Mouse (Mus musculus) embryonic fibroblast, embryonic 13.5 days (primary cell): ENCODE results near the gene Dhx33. TPM values are rescaled to one million over a fixed set of nuclear protein-coding genes. Genes with fewer than 3 reads are reported as not detected.

Source experiments
- H3K27ac ChIP-seq: 2 replicates; pipeline ENCODE4 v1.5.1; 2012; ENCODE audit warnings: low read length, control low read depth, inconsistent platforms; ENCODE audit not compliant: insufficient read depth
- H3K4me1 ChIP-seq: 2 replicates; pipeline ENCODE4 v1.6.1; 2011; ENCODE audit warnings: low read length; ENCODE audit not compliant: control insufficient read depth, insufficient read depth
- H3K4me3 ChIP-seq: 2 replicates; pipeline ENCODE4 v1.5.1; 2011; ENCODE audit warnings: mild to moderate bottlenecking, control low read depth, low read length; ENCODE audit not compliant: insufficient read depth
- CTCF ChIP-seq: IDR thresholded peaks from 2 replicates; pipeline ENCODE4 v1.5.1; 2011; ENCODE audit warnings: mild to moderate bottlenecking, control low read depth, low read length, moderate library complexity, borderline replicate concordance; ENCODE audit not compliant: insufficient read depth
- POLR2A ChIP-seq: IDR thresholded peaks from 2 replicates; pipeline ENCODE4 v1.6.1; 2011; ENCODE audit warnings: low read depth, mild to moderate bottlenecking, control low read depth, low read length, moderate library complexity
- polyA plus RNA-seq: library from polyadenylated mRNA; stranded (reverse); fragments of >200 nt; gene quantifications from 2 replicates; pipeline ENCODE4 v1.2.4, GENCODE M21; 2011; ENCODE audit warnings: low read depth; ENCODE audit not compliant: missing spikeins, insufficient read length

The Dhx33 gene
- polyA plus RNA-seq, 1 experiment = 38.4 TPM

- Histone ChIP-seq H3K4me1 (no peaks in the 10 kb centered on the region), H3K4me3 (no peak overlapping the region), H3K27ac (no peak overlapping the region)
- TF ChIP-seq CTCF (no peak), POLR2A (no peak)
Measured at GRCm38 (mm10) chr11:70942596-70942995, 61.6 kb downstream of the Dhx33 start.

GRCm38 (mm10) chr11:70935316-70935715 lies 68.9 kb downstream of the Dhx33 start:
- H3K4me1 ChIP-seq = no peaks in the 10 kb centered on the region
- no peak overlapping the region for H3K27ac ChIP-seq
- no peak overlapping the region for H3K4me3 ChIP-seq
- TF ChIP-seq CTCF (no peak), POLR2A (no peak)

Other genes with a start within 250 kb of the Dhx33 start
- 1.5 and 2.5 TPM in 2 replicates for gene Zfp3, start 240.2 kb downstream of the Dhx33 start, polyA plus RNA-seq
- gene Scimp, start 191.9 kb downstream of the Dhx33 start, polyA plus RNA-seq = not detected in 2 replicates
- 54.8 and 57.8 TPM in 2 replicates for gene Rabep1, start 159.7 kb downstream of the Dhx33 start, polyA plus RNA-seq
- gene Nup88, start 34.5 kb downstream of the Dhx33 start, polyA plus RNA-seq = 92.8 and 113 TPM in 2 replicates
- 21.1 and 22.1 TPM in 2 replicates for gene Rpain, start 34.2 kb downstream of the Dhx33 start, polyA plus RNA-seq
- gene C1qbp, start 21.4 kb downstream of the Dhx33 start, polyA plus RNA-seq = 163 and 168 TPM in 2 replicates
- gene Mis12, start 15.2 kb upstream of the Dhx33 start, polyA plus RNA-seq = 33.1 and 35.2 TPM in 2 replicates
- 68.2 and 74.5 TPM in 2 replicates for gene Derl2, start 15.4 kb upstream of the Dhx33 start, polyA plus RNA-seq
- 5.8 and 17.6 TPM in 2 replicates for gene 6330403K07Rik, start 29.1 kb upstream of the Dhx33 start, polyA plus RNA-seq
- gene Nlrp1a, start 140.3 kb upstream of the Dhx33 start, polyA plus RNA-seq = 0.12 TPM in 1 of 2 replicates, not detected in the other
- not detected in 2 replicates for gene Nlrp1b, start 226.3 kb upstream of the Dhx33 start, polyA plus RNA-seq